Mouse (Mus musculus): Measurements from ENCODE around the gene Rps27l. TPM values are rescaled to one million over a fixed set of nuclear protein-coding genes. Genes with fewer than 3 reads are reported as not detected.

Gene Rps27l
- polyA plus RNA-seq, 1 experiment from 2014 or later = 650 TPM

GRCm38 (mm10) chr9:66988198-66988887 lies 42.5 kb downstream of the Rps27l start:
- WGBS = 35% methylated on average over 11 of the region's 11 CpGs
- Histone ChIP-seq H3K9ac (no peak overlapping the region), H3K27ac (replicated peaks) (peak overlapping the region; percentile 86), H3K4me2 (replicated peaks) (no peak overlapping the region), H3K9me3 (replicated peaks) (no peaks in the 10 kb centered on the region), H3K4me3 (replicated peaks) (no peak overlapping the region), H3K27me3 (no peaks in the 10 kb centered on the region), H3K36me3 (no peaks in the 10 kb centered on the region), H3K4me1 (peaks cover 32% of the 10 kb centered on the region)
- peak; percentile 20; the same call in 1 of the 2 replicates for ATAC-seq (ENCODE audit: insufficient number of reproducible peaks, low FRiP score, low TSS enrichment, low read depth)

GRCm38 (mm10) chr9:66988888-66989414 lies 43.1 kb downstream of the Rps27l start:
- no peaks in the 10 kb centered on the region for H3K27me3 ChIP-seq
- no peak overlapping the region for H3K4me3 ChIP-seq (replicated peaks)
- H3K27ac ChIP-seq (replicated peaks) = peak overlapping the region; percentile 86
- H3K36me3 ChIP-seq = no peaks in the 10 kb centered on the region
- ATAC-seq (ENCODE audit: insufficient number of reproducible peaks, low FRiP score, low TSS enrichment, low read depth) = peak; percentile 78
- H3K4me2 ChIP-seq (replicated peaks) = no peak overlapping the region
- no peak overlapping the region for H3K9ac ChIP-seq
- H3K9me3 ChIP-seq (replicated peaks) = no peaks in the 10 kb centered on the region
- H3K4me1 ChIP-seq = peaks cover 32% of the 10 kb centered on the region
- 15% methylated on average over 6 of the region's 6 CpGs for WGBS

- H3K27ac ChIP-seq (replicated peaks) = peak overlapping the region; percentile 86
- no peak overlapping the region for H3K4me2 ChIP-seq (replicated peaks)
- H3K36me3 ChIP-seq = no peaks in the 10 kb centered on the region
- no peak overlapping the region for H3K9ac ChIP-seq
- WGBS = 47% methylated on average over 6 of the region's 6 CpGs
- peaks cover 32% of the 10 kb centered on the region for H3K4me1 ChIP-seq
- H3K9me3 ChIP-seq (replicated peaks) = no peaks in the 10 kb centered on the region
- no peak for ATAC-seq (ENCODE audit: insufficient number of reproducible peaks, low FRiP score, low TSS enrichment, low read depth)
- no peaks in the 10 kb centered on the region for H3K27me3 ChIP-seq
- no peak overlapping the region for H3K4me3 ChIP-seq (replicated peaks)
Observed at GRCm38 (mm10) chr9:66989581-66989980, 43.7 kb downstream of the Rps27l start.

GRCm38 (mm10) chr9:66990046-66990445 lies 44.2 kb downstream of the Rps27l start:
- no peaks in the 10 kb centered on the region for H3K36me3 ChIP-seq
- ATAC-seq (ENCODE audit: insufficient number of reproducible peaks, low FRiP score, low TSS enrichment, low read depth) = no peak
- peaks cover 32% of the 10 kb centered on the region for H3K4me1 ChIP-seq
- no peak overlapping the region for H3K4me2 ChIP-seq (replicated peaks)
- no peak overlapping the region for H3K4me3 ChIP-seq (replicated peaks)
- H3K27ac ChIP-seq (replicated peaks) = peak overlapping the region; percentile 86; the same call in 1 of the 2 replicates
- H3K27me3 ChIP-seq = no peaks in the 10 kb centered on the region
- no peak overlapping the region for H3K9ac ChIP-seq
- no peaks in the 10 kb centered on the region for H3K9me3 ChIP-seq (replicated peaks)
- WGBS = 75% methylated on average over 5 of the region's 5 CpGs

GRCm38 (mm10) chr9:66991021-66991749 lies 45.3 kb downstream of the Rps27l start:
- no peaks in the 10 kb centered on the region for H3K9me3 ChIP-seq (replicated peaks)
- no peaks in the 10 kb centered on the region for H3K27me3 ChIP-seq
- H3K4me2 ChIP-seq (replicated peaks) = no peak overlapping the region
- no peak overlapping the region for H3K4me3 ChIP-seq (replicated peaks)
- no peaks in the 10 kb centered on the region for H3K36me3 ChIP-seq
- no peak overlapping the region for H3K9ac ChIP-seq
- 64% methylated on average over 9 of the region's 9 CpGs for WGBS
- no peak for ATAC-seq (ENCODE audit: insufficient number of reproducible peaks, low FRiP score, low TSS enrichment, low read depth)
- peaks cover 32% of the 10 kb centered on the region for H3K4me1 ChIP-seq
- no peak overlapping the region for H3K27ac ChIP-seq (replicated peaks)

GRCm38 (mm10) chr9:66991750-66992410 lies 46.0 kb downstream of the Rps27l start:
- Histone ChIP-seq H3K36me3 (no peaks in the 10 kb centered on the region), H3K4me3 (replicated peaks) (no peak overlapping the region), H3K9ac (no peak overlapping the region), H3K4me2 (replicated peaks) (no peak overlapping the region), H3K27me3 (no peaks in the 10 kb centered on the region), H3K9me3 (replicated peaks) (no peaks in the 10 kb centered on the region), H3K27ac (replicated peaks) (no peak overlapping the region), H3K4me1 (peaks cover 32% of the 10 kb centered on the region)
- 69% methylated on average over 8 of the region's 8 CpGs for WGBS
- no peak for ATAC-seq (ENCODE audit: insufficient number of reproducible peaks, low FRiP score, low TSS enrichment, low read depth)

Other genes starting within 250 kb of the Rps27l start
- 26.0 and 26.3 TPM in 2 replicates for gene Car12, start 232.4 kb upstream of the Rps27l start, polyA plus RNA-seq (2015; fragmentation: Nextera tagmentation; extraction: Ambion mirVana)
- gene Aph1b, start 150.6 kb upstream of the Rps27l start, polyA plus RNA-seq (2015; fragmentation: Nextera tagmentation; extraction: Ambion mirVana) = 10.7 and 11.0 TPM in 2 replicates
- gene Gm10647, start 149.0 kb upstream of the Rps27l start, polyA plus RNA-seq (2015; fragmentation: Nextera tagmentation; extraction: Ambion mirVana) = 1.2 TPM in 2 replicates
- gene Aph1c, start 111.4 kb upstream of the Rps27l start, polyA plus RNA-seq (2015; fragmentation: Nextera tagmentation; extraction: Ambion mirVana) = 5.2 and 5.3 TPM in 2 replicates
- gene Rab8b, start 26.4 kb upstream of the Rps27l start, polyA plus RNA-seq (2015; fragmentation: Nextera tagmentation; extraction: Ambion mirVana) = 23.8 and 24.9 TPM in 2 replicates
- 8.5 and 9.1 TPM in 2 replicates for gene Lactb, start 29.4 kb downstream of the Rps27l start, polyA plus RNA-seq (2015; fragmentation: Nextera tagmentation; extraction: Ambion mirVana)
- gene Tpm1, start 103.3 kb downstream of the Rps27l start, polyA plus RNA-seq (2015; fragmentation: Nextera tagmentation; extraction: Ambion mirVana) = 870 and 880 TPM in 2 replicates

All from embryonic facial prominence, embryonic 15.5 days (tissue).